28 mouse cellular contexts compared by ENCODE assay signal in the genomic region with DNA sequence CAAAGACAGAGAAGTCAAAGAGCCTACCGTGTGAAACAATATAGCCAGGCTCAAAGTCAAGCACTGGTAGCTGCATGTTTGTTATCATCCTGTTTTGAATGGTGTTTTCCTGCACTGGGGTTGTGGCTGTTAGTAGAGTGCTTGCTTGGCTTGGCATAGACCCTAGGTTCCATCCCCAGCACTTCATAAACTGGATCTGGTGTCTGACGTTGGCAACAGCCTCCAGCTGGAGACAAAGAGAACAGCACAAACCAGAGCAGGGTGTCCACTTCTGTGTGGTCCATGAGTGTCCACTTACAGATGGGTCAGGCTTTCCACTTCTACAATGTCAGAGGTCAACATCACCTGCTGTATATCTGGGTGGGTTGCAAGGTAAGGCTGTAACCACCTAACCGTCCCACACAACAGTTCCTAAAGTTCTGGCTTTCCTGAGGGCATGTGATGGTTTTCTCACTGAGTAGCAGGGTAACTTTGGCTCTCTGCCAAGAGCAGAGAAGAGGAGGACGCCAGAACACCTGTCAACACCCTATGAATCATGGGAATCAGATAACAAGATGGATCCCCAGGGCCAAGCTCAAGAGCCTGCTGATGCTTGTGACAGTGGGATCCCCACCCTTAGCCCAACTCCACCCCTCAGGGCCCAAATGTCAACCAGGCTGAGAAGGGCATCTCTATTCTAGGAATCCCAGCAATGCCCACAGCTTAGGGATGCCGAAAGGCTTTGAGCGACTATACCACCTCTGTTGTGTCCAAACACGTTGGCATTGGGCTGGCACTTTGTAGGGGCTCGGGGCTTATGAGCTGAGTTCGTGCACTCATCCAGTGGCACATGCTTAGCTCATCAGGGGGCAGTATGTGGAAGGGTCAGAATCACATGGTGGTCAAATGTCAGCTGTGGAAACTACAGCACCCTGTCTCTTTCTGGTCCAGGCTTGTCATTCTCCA. TPM values are rescaled to one million over a fixed set of nuclear protein-coding genes. Genes with fewer than 3 reads are reported as not detected.
DNase-seq lines count a peak whose midpoint lies in the region; ATAC-seq and TF ChIP-seq lines count a peak whose summit lies in the region.
"Had no signal": no experiment of that assay in that cellular context is flagged by ENCODE, and none has a peak within 500 bp of the region (broad histone marks: within the 10 kb centered on the region; RNA-seq: fewer than 3 reads in every experiment).

No protein-coding gene starts in this region.

- H3K36me3 ChIP-seq in heart, embryonic 10.5 days: no peaks in the 10 kb centered on the region
- no peaks in the 10 kb centered on the region for H3K36me3 ChIP-seq in heart, embryonic 11.5 days (ENCODE audit: control insufficient read depth, insufficient read depth, low read length)
- H3K36me3 ChIP-seq in lung, embryonic 15.5 days: no peaks in the 10 kb centered on the region
- H3K36me3 ChIP-seq in limb, embryonic 14.5 days (ENCODE audit: control insufficient read depth, insufficient read depth, low read length): no peaks in the 10 kb centered on the region
- H3K36me3 ChIP-seq: embryonic facial prominence, embryonic 12.5 days; forebrain, embryonic 12.5 days; G1E; hindbrain, embryonic 15.5 days; intestine, embryonic 15.5 days; kidney, embryonic 15.5 days; limb, embryonic 15.5 days; stomach, embryonic 15.5 days had no signal

- H3K27me3 ChIP-seq in heart, embryonic 10.5 days (ENCODE audit: insufficient read depth, poor library complexity, severe bottlenecking): no peaks in the 10 kb centered on the region
- no peaks in the 10 kb centered on the region for H3K27me3 ChIP-seq in heart, embryonic 11.5 days (ENCODE audit: control insufficient read depth, insufficient read depth, low read length)
- no peaks in the 10 kb centered on the region for H3K27me3 ChIP-seq in lung, embryonic 15.5 days
- H3K27me3 ChIP-seq in limb, embryonic 14.5 days (ENCODE audit: control insufficient read depth, insufficient read depth, low read length): no peaks in the 10 kb centered on the region
- H3K27me3 ChIP-seq: CH12.LX; embryonic facial prominence, embryonic 12.5 days; forebrain, embryonic 12.5 days; hindbrain, embryonic 15.5 days; intestine, embryonic 15.5 days; limb, embryonic 15.5 days; stomach, embryonic 15.5 days had no signal

- no peak for ATAC-seq in heart, embryonic 11.5 days (replicated peaks; ENCODE audit: insufficient number of reproducible peaks, low FRiP score, low TSS enrichment)
- ATAC-seq in lung, embryonic 15.5 days (ENCODE audit: borderline replicate concordance, extremely low read depth, low FRiP score, low TSS enrichment): peak; percentile 44; the same call in 1 of the 2 replicates
- 0 out of 2 replicates have a peak, but pooled peaks have one; percentile 50 for ATAC-seq in limb, embryonic 14.5 days (ENCODE audit: low FRiP score, low read depth)
- ATAC-seq: intestine, embryonic 15.5 days had no signal

- no peaks in the 10 kb centered on the region for H3K4me1 ChIP-seq in heart, embryonic 10.5 days
- no peaks in the 10 kb centered on the region for H3K4me1 ChIP-seq in heart, embryonic 11.5 days (ENCODE audit: control insufficient read depth, insufficient read depth, low read length)
- H3K4me1 ChIP-seq in lung, embryonic 15.5 days: peaks cover 4% of the 10 kb centered on the region
- no peaks in the 10 kb centered on the region for H3K4me1 ChIP-seq in limb, embryonic 14.5 days (ENCODE audit: control insufficient read depth, insufficient read depth, low read length)
- H3K4me1 ChIP-seq: embryonic facial prominence, embryonic 12.5 days; forebrain, embryonic 12.5 days; hindbrain, embryonic 15.5 days; intestine, embryonic 15.5 days; kidney, embryonic 15.5 days; limb, embryonic 15.5 days; stomach, embryonic 15.5 days had no signal

- no peak overlapping the region for H3K4me3 ChIP-seq in heart, embryonic 10.5 days
- no peak overlapping the region for H3K4me3 ChIP-seq in heart, embryonic 11.5 days (ENCODE audit: low read depth, low read length)
- no peak overlapping the region for H3K4me3 ChIP-seq in lung, embryonic 15.5 days
- H3K4me3 ChIP-seq in limb, embryonic 14.5 days (replicated peaks; ENCODE audit: low read length): no peak overlapping the region
- H3K4me3 ChIP-seq: embryonic facial prominence, embryonic 12.5 days; erythroblast, embryonic 14.5 days; forebrain, embryonic 12.5 days; gastrocnemius, adult 2 months; hindbrain, embryonic 15.5 days; intestine, embryonic 15.5 days; kidney, embryonic 15.5 days; limb, embryonic 15.5 days; stomach, embryonic 15.5 days had no signal

- no peak for TF ChIP-seq POLR2A in limb, embryonic 14.5 days (IDR thresholded peaks at IDR 0.05; ENCODE audit: borderline replicate concordance, extremely low read depth, insufficient read depth, insufficient read length)

- WGBS in heart, embryonic 10.5 days: 66% methylated on average over 9 of the region's 9 CpGs
- 62% methylated on average over 9 of the region's 9 CpGs for WGBS in heart, embryonic 11.5 days (ENCODE audit: insufficient replicate concordance)
- 46% methylated on average over 9 of the region's 9 CpGs for WGBS in lung, embryonic 15.5 days
- WGBS in limb, embryonic 14.5 days: 64% methylated on average over 9 of the region's 9 CpGs

- DNase-seq in heart, embryonic 10.5 days (ENCODE audit: low spot score): peak; percentile 70
- no peak for DNase-seq in lung, postnatal 14 days
- DNase-seq in 3T3-L1 (ENCODE audit: low read depth, low spot score): peak; percentile 42
- DNase-seq in limb, embryonic 14.5 days (ENCODE audit: low spot score): peak; percentile 26
- no peak for DNase-seq in kidney, postnatal 25 days
- DNase-seq: adrenal gland, adult 2 months; B cell, adult 2 months; cerebellum, adult 11 months; gastrocnemius, adult 2 months; kidney, postnatal 4 days had no signal

- no peaks in the 10 kb centered on the region for H3K9me3 ChIP-seq in heart, embryonic 10.5 days
- no peaks in the 10 kb centered on the region for H3K9me3 ChIP-seq in heart, embryonic 11.5 days (replicated peaks; ENCODE audit: control insufficient read depth, low read length)
- no peaks in the 10 kb centered on the region for H3K9me3 ChIP-seq in lung, embryonic 15.5 days
- H3K9me3 ChIP-seq in limb, embryonic 14.5 days (ENCODE audit: control insufficient read depth, low read length): no peaks in the 10 kb centered on the region
- H3K9me3 ChIP-seq: embryonic facial prominence, embryonic 12.5 days; forebrain, embryonic 12.5 days; hindbrain, embryonic 15.5 days; intestine, embryonic 15.5 days; kidney, embryonic 15.5 days; limb, embryonic 15.5 days; stomach, embryonic 15.5 days had no signal

- H3K4me2 ChIP-seq in heart, embryonic 11.5 days: no peak overlapping the region
- no peak overlapping the region for H3K4me2 ChIP-seq in lung, embryonic 15.5 days
- no peak overlapping the region for H3K4me2 ChIP-seq in limb, embryonic 14.5 days (replicated peaks; ENCODE audit: low read depth, low read length, severe bottlenecking)
- H3K4me2 ChIP-seq: embryonic facial prominence, embryonic 12.5 days; forebrain, embryonic 12.5 days; hindbrain, embryonic 15.5 days; intestine, embryonic 15.5 days; kidney, embryonic 15.5 days; limb, embryonic 15.5 days; midbrain, embryonic 11.5 days; stomach, embryonic 15.5 days had no signal

- H3K27ac ChIP-seq in heart, embryonic 10.5 days: no peak overlapping the region
- H3K27ac ChIP-seq in heart, embryonic 11.5 days (ENCODE audit: low read depth, low read length): no peak overlapping the region
- no peak overlapping the region for H3K27ac ChIP-seq in lung, embryonic 15.5 days
- no peak overlapping the region for H3K27ac ChIP-seq in limb, embryonic 14.5 days (replicated peaks; ENCODE audit: low read depth, low read length)
- H3K27ac ChIP-seq: embryonic facial prominence, embryonic 12.5 days; forebrain, embryonic 12.5 days; gastrocnemius, adult 2 months; hindbrain, embryonic 15.5 days; intestine, embryonic 15.5 days; kidney, embryonic 15.5 days; limb, embryonic 15.5 days; liver, embryonic 14.5 days; stomach, embryonic 15.5 days had no signal

- no peak overlapping the region for H3K9ac ChIP-seq in heart, embryonic 11.5 days (ENCODE audit: low read depth, low read length)
- no peak overlapping the region for H3K9ac ChIP-seq in lung, embryonic 15.5 days
- no peak overlapping the region for H3K9ac ChIP-seq in limb, embryonic 14.5 days (ENCODE audit: low read depth, low read length, severe bottlenecking)
- H3K9ac ChIP-seq: embryonic facial prominence, embryonic 12.5 days; forebrain, embryonic 12.5 days; hindbrain, embryonic 15.5 days; intestine, embryonic 15.5 days; kidney, embryonic 15.5 days; limb, embryonic 15.5 days; liver, embryonic 14.5 days; stomach, embryonic 15.5 days had no signal

RNA-seq across cellular contexts. Expression of a gene that starts 43.6 kb away (rescaled TPM):
- polyA plus RNA-seq in heart, embryonic 10.5 days (2016; fragmentation: Nextera tagmentation; extraction: Ambion mirVana): 0.57 TPM in 1 of 2 replicates, not detected in the other
- not detected in 2 replicates for polyA plus RNA-seq in heart, embryonic 11.5 days (2014; fragmentation: Nextera tagmentation; extraction: Ambion mirVana)
- not detected in 2 replicates for polyA plus RNA-seq in lung, embryonic 15.5 days (2015; fragmentation: Nextera tagmentation; extraction: Ambion mirVana)
- polyA plus RNA-seq in limb, embryonic 14.5 days (2012; rRNA removed): 5.8 and 6.4 TPM in 2 replicates
- polyA plus RNA-seq in limb, embryonic 14.5 days (2014; fragmentation: Nextera tagmentation; extraction: Ambion mirVana): 3.9 and 5.2 TPM in 2 replicates
- polyA plus RNA-seq: cortical plate, adult 2 months; erythroblast, embryonic 14.5 days; frontal cortex, adult 2 months; G1E; intestine, embryonic 15.5 days; urinary bladder, adult 2 months had no signal

RNA-seq across cellular contexts. Expression of a gene that starts 53.8 kb away (rescaled TPM):
- polyA plus RNA-seq in heart, embryonic 10.5 days (2016; fragmentation: Nextera tagmentation; extraction: Ambion mirVana): not detected in 2 replicates
- polyA plus RNA-seq in heart, embryonic 11.5 days (2014; fragmentation: Nextera tagmentation; extraction: Ambion mirVana): not detected in 2 replicates
- 0.08 and 0.30 TPM in 2 replicates for polyA plus RNA-seq in lung, embryonic 15.5 days (2015; fragmentation: Nextera tagmentation; extraction: Ambion mirVana)
- polyA plus RNA-seq in limb, embryonic 14.5 days (2012; rRNA removed): 0.10 and 0.31 TPM in 2 replicates
- 0.22 TPM in 1 of 2 replicates, not detected in the other for polyA plus RNA-seq in limb, embryonic 14.5 days (2014; fragmentation: Nextera tagmentation; extraction: Ambion mirVana)
- polyA plus RNA-seq: adrenal gland, adult 2 months; cortical plate, adult 2 months; frontal cortex, adult 2 months; G1E; midbrain, embryonic 11.5 days; midbrain, postnatal 0 days had no signal

Comparison
In these comparisons a context has a peak if more than half of its experiments do, and no peak if none do; other contexts are left out.
1. DNase-seq: peak in heart, embryonic 10.5 days (single experiment), 3T3-L1 (single experiment) and limb, embryonic 14.5 days (single experiment); none in lung, postnatal 14 days (single experiment) and kidney, postnatal 25 days (0 of 2).